Mouse (Mus musculus) colon, adult 2 months (tissue): Measurements from ENCODE around the gene Ssxb6. TPM values are rescaled to one million over a fixed set of nuclear protein-coding genes. Genes with fewer than 3 reads are reported as not detected.

Experiments used
- polyA plus RNA-seq: library from polyadenylated mRNA; depleted of rRNA; stranded (reverse); fragments of >200 nt; gene quantifications from 2 replicates; pipeline ENCODE4 v1.2.3, GENCODE M21; 2012; rRNA removed

Gene Ssxb6
- polyA plus RNA-seq, result not detected in 2 replicates

GRCm38 (mm10) chrX:8548155-8548554 lies at the start of gene Ssxb6:
Ssxb6 (minus strand) TSS chrX:8548255.

GRCm38 (mm10) chrX:8591716-8592115 lies 43.7 kb upstream of the Ssxb6 start, which contains the start of gene Ssxb3:
Ssxb3 (minus strand) TSS chrX:8591816.

GRCm38 (mm10) chrX:8524854-8525253 lies 23.2 kb downstream of the Ssxb6 start, which contains the start of gene Gm14459:
Gm14459 (minus strand) TSS chrX:8524954.

Other genes with a start within 250 kb of the Ssxb6 start
- not detected in 2 replicates for gene Ssxb10, start 220.8 kb downstream of the Ssxb6 start, polyA plus RNA-seq
- not detected in 2 replicates for gene Ssxb9, start 181.3 kb downstream of the Ssxb6 start, polyA plus RNA-seq
- gene Ssxb1, start 134.9 kb downstream of the Ssxb6 start, polyA plus RNA-seq, result not detected in 2 replicates
- not detected in 2 replicates for gene Ssxb2, start 86.5 kb downstream of the Ssxb6 start, polyA plus RNA-seq
- gene Gm14459, start 23.3 kb downstream of the Ssxb6 start, polyA plus RNA-seq, result not detected in 2 replicates
- gene Ssxb3, start 43.6 kb upstream of the Ssxb6 start, polyA plus RNA-seq, result not detected in 2 replicates
- gene Ssxb8, start 142.6 kb upstream of the Ssxb6 start, polyA plus RNA-seq, result not detected in 2 replicates
- not detected in 2 replicates for gene Ssx9, start 200.2 kb upstream of the Ssxb6 start, polyA plus RNA-seq